Mouse (Mus musculus): ENCODE measurements around the gene Dock2. TPM values are rescaled to one million over a fixed set of nuclear protein-coding genes. Genes with fewer than 3 reads are reported as not detected.

Dock2 gene
- polyA plus RNA-seq, 1 experiment from 2014 or later = not detected

DNA sequence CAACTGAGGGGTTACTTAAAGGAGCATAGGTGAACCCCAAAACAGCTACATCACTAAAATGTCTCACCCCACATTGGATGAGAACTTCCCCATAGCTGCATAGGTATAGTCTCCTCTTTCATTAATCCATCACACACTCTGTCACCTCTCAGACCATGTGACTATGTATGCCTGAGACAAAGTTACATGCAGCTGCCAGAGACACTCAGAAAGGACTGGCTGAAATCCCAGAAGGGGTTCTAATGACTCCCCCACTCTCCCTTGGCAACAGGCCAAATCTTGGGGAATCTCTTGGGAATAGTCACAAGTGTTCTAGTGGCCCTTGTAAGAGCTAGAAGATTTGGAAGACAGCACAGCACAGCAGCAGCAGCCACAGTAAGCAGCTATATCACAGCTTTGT lies 1.2 kb upstream of the Dock2 start:
- ATAC-seq = no peak
- ChIA-PET CTCF (no interaction called here), POLR2A (no interaction called here)
- DNase-seq (ENCODE audit: low read depth, low spot score) = no peak
- in situ Hi-C loops (cut with MboI; ENCODE audit: low pct_unique_long_range_greater_than_20kb) = no loop called here
- peaks cover 9% of the 10 kb centered on the region for H3K27me3 ChIP-seq
- TF ChIP-seq CTCF (IDR thresholded peaks at IDR 0.05) = no peak

DNA sequence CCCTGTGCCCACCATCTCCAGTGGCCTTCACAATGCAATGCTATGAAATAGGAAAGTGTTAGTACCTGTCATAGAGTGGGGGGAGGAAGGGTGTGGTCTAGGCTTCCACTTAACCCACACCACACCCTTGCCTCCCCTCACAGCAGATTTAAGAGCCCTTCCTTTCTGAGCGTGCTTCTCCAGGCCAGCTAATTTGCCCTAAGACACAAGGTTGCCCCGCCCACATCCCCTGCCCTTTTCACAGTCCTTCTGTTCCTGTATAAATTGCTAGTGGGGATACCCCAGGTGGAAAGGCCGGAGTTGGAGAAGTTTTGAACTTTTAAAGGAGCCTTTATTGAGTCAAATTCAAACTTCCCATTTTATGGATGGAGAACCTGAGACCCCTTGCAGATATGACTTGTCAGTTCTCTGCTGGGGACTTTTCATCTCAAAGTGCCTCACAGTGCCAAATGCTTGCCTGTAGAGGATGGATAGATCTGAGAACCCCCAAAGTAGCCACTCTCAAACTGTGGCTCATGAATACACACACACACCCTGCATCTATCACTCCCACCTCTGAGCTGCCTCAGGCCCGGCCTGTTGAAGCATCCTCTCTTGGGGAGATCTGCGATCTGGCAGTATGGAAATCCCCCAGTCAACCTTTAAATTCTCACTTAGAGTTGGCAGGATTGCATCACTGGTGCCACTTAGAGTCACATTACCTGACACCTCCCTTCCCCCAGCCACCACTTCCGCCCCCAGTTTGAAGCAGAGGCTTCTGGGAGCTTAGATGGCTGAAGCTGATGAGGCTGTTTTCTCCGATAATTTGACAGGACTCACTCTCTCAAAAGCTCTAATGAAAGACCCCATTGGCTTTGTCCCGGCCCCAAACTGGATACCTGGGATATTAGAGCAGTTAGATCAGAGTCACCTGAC lies 919 bp downstream of the Dock2 start:
- no peak for TF ChIP-seq CTCF (IDR thresholded peaks at IDR 0.05)
- in situ Hi-C loops (cut with MboI; ENCODE audit: low pct_unique_long_range_greater_than_20kb) = no loop called here
- no peaks in the 10 kb centered on the region for H3K27me3 ChIP-seq
- no peak for ATAC-seq
- POLR2A ChIA-PET = no interaction called here
- CTCF ChIA-PET = no interaction called here
- no peak for DNase-seq (ENCODE audit: low read depth, low spot score)

DNA sequence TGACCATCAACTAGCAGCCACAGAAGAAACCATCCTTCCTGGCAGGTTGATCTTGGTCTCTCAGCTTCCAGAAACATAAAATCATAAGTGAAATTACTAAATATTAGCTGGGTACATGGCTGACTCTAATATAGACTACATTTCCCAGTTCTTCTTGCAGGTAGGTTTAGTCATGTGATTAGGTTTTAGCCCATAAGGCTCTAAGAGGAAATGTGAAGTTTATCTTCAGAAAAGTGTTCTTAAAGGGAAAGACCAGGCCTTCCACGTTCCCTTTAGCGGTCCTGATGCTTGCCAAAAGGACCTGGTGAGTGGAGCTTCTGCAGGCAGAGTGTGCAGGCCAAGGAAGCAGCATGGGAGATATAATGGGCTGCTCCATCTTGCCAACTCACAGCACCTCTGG lies 2.9 kb downstream of the Dock2 start:
- DNase-seq (ENCODE audit: low read depth, low spot score) = no peak
- no peak for ATAC-seq
- ChIA-PET CTCF (no interaction called here), POLR2A (no interaction called here)
- no peaks in the 10 kb centered on the region for H3K27me3 ChIP-seq
- TF ChIP-seq CTCF (IDR thresholded peaks at IDR 0.05) = no peak
- in situ Hi-C loops (cut with MboI; ENCODE audit: low pct_unique_long_range_greater_than_20kb) = no loop called here

DNA sequence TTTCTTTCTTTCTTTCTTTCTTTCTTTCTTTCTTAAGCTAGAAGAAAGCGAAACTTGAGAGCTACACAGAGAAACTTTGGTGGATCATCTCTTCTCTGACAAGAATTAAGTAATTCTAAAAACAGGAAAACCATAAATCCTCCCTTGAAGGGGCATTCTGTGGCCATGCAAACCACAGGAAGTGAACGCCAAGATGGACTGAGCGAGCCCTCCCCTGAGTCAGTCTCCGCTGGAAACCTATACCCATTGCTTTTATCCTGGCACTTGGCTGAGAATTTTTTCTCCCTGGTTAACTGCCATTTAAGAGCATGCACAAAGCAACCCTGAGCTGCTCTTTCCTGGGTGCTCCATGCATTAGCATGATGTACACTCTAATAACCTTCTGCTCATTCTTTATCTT lies 3.7 kb downstream of the Dock2 start:
- ChIA-PET CTCF (no interaction called here), POLR2A (no interaction called here)
- ATAC-seq (no peak), DNase-seq (ENCODE audit: low read depth, low spot score) (no peak)
- H3K27me3 ChIP-seq = no peaks in the 10 kb centered on the region
- in situ Hi-C loops (cut with MboI; ENCODE audit: low pct_unique_long_range_greater_than_20kb) = no loop called here
- no peak for TF ChIP-seq CTCF (IDR thresholded peaks at IDR 0.05)

DNA sequence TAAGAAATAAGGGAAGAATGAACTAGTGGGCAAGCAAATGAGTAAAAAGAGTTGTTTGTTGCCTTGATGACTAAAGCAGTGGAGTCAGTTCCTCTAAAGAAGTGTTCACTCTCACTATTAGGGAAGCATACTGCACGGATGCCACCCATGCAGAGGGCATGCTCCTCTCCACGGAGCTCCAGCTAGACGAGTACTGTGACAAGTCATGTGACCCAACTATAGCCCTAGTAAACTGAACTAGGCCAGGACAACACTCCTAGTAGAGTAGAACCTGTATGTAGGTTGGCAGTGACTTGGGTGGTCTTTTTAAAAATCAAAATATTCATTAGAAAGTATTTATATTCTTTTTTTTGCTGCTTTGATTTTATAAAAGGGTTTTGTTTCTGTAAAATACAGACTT lies 5.3 kb downstream of the Dock2 start:
- TF ChIP-seq CTCF (IDR thresholded peaks at IDR 0.05) = no peak
- POLR2A ChIA-PET = no interaction called here
- no peak for ATAC-seq
- CTCF ChIA-PET = no interaction called here
- DNase-seq (ENCODE audit: low read depth, low spot score) = no peak
- in situ Hi-C loops (cut with MboI; ENCODE audit: low pct_unique_long_range_greater_than_20kb) = no loop called here
- no peaks in the 10 kb centered on the region for H3K27me3 ChIP-seq

DNA sequence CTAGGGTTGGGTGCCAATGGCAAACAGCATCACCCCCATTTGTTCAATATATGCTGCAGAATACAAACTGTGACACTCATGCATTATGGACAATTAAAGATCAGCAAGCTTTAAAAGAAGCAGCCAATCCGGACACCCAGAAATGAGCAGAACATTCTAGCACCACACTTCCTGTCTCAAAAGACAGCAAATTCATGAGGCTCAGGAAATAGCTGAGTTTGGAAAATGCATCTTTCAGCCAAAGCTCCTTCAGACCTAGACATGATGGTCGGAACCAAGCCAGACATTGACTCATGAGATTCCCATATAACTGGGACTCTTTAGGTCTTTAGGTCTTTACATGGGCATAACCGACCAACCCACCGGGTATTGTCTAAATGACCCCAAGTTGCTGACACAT lies 6.2 kb downstream of the Dock2 start:
- no peak for TF ChIP-seq CTCF (IDR thresholded peaks at IDR 0.05)
- ChIA-PET POLR2A (no interaction called here), CTCF (interaction anchor here (0.5 kb wide), 1 partner anchor 330 kb away, joined by 3 read pairs; no protein-coding TSS in a partner anchor)
- in situ Hi-C loops (cut with MboI; ENCODE audit: low pct_unique_long_range_greater_than_20kb) = no loop called here
- ATAC-seq = no peak
- no peaks in the 10 kb centered on the region for H3K27me3 ChIP-seq
- no peak for DNase-seq (ENCODE audit: low read depth, low spot score)

DNA sequence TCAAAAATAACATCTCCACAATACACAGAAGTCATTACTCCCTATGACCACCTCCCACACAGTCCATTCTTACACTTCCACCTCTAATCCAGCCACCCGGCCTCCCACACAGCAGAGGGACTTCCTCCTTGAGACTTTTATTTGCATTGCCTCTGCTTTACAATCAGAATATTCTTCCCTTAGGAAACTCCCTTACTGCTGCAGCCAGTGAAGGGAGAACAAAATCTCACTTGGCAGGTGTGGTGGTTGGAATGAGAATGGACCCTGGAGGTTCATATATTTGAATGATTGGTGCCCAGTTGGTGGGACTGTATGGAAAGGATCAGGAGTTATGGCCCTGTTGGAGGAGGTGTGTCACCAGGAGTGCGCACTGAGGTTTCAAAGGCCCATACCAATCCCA lies 7.6 kb downstream of the Dock2 start:
- POLR2A ChIA-PET = no interaction called here
- in situ Hi-C loops (cut with MboI; ENCODE audit: low pct_unique_long_range_greater_than_20kb) = no loop called here
- ATAC-seq = no peak
- no peak for DNase-seq (ENCODE audit: low read depth, low spot score)
- CTCF ChIA-PET = no interaction called here
- no peaks in the 10 kb centered on the region for H3K27me3 ChIP-seq
- no peak for TF ChIP-seq CTCF (IDR thresholded peaks at IDR 0.05)

DNA sequence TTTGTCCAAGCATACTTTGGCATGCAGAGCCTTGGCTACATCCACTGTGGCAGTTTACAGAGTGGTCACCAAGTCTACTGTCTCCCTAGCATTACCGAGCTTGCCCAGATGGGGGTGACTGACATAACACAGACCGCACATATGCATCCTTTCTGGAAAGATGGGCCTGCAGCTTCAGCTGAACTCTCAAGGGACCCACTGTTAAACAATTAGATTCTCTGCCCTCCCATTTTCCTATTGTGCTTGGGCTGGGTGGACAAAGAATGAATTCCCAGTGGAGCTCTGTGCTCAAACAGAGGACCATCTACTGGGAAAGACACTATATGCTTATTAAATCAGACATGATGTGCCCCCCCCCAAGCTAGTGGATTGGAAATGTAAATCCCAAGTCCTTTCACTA lies 9.1 kb downstream of the Dock2 start:
- in situ Hi-C loops (cut with MboI; ENCODE audit: low pct_unique_long_range_greater_than_20kb) = no loop called here
- CTCF ChIA-PET = no interaction called here
- POLR2A ChIA-PET = no interaction called here
- no peak for TF ChIP-seq CTCF (IDR thresholded peaks at IDR 0.05)
- ATAC-seq = no peak
- DNase-seq (ENCODE audit: low read depth, low spot score) = no peak
- no peaks in the 10 kb centered on the region for H3K27me3 ChIP-seq

DNA sequence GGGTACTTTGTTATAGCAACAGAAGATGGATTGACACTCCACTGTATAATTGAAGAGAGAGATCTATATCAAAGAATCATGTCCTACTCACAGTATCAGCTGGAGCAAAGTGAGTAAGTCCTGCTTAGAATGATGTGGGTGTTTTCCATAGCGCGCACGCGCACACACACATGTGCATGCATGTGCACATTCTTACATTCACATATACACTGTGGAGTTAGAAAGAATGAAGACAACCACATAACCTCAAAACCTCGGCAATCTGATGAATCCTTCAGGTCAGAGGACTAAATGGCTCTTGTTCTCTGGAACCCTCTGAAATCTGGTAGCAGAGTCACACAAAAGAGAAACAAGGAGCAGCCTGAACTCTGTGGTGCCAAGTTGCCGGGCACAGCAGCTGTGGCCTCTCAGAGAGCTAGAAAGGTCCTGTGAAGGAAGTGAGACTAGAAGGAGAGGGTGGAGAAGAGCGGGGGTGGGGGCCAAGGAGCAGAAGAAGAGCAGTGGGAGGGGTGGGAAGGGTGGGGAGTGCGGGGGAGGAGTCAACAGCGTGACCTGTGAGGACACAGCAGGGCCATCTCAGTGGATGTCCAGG lies 10.3 kb downstream of the Dock2 start:
- CTCF ChIA-PET = no interaction called here
- POLR2A ChIA-PET = no interaction called here
- ATAC-seq = no peak
- no peak for DNase-seq (ENCODE audit: low read depth, low spot score)
- in situ Hi-C loops (cut with MboI; ENCODE audit: low pct_unique_long_range_greater_than_20kb) = no loop called here
- TF ChIP-seq CTCF (IDR thresholded peaks at IDR 0.05) = no peak
- H3K27me3 ChIP-seq = peaks cover 5% of the 10 kb centered on the region

DNA sequence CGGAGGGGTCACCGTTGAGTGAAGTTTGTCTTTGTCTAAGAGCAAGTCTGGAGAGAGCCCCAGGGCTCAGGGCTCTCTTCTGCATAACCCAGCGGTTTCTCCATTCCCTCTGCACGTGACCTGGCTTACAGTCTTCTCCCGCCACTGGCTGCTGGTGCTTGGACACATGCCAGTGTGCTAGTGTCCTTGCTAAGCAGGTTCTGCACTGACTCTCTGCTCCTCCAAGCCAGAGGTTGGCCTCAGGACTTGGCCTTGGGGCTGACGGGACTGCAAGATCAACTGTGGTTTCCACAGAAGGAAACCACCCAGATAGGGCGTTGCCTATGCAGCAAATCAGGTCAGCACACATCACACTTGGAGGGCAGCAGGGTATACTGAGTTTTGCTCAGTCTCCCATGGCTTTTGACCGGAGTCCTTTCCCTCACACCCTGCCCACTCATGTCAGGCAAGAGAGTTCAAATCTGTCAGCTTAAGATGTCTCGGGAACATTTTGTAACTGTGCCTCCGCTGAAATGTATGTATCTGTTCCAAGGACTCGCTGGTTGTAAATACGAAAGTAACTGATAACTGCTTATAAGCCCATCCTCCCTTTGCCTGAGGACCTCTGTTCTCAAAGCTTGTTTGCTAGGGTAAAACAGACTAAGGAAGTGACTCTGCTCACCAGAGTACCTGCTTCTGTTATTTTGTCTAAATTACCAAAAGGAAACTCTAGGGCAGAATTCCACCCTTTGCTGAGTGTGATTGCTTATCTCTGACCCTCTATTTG lies 12.3 kb downstream of the Dock2 start:
- ChIA-PET POLR2A (no interaction called here), CTCF (no interaction called here)
- no peak for ATAC-seq
- no peak for DNase-seq (ENCODE audit: low read depth, low spot score)
- no peak for TF ChIP-seq CTCF (IDR thresholded peaks at IDR 0.05)
- H3K27me3 ChIP-seq = peaks cover 11% of the 10 kb centered on the region
- in situ Hi-C loops (cut with MboI; ENCODE audit: low pct_unique_long_range_greater_than_20kb) = no loop called here

DNA sequence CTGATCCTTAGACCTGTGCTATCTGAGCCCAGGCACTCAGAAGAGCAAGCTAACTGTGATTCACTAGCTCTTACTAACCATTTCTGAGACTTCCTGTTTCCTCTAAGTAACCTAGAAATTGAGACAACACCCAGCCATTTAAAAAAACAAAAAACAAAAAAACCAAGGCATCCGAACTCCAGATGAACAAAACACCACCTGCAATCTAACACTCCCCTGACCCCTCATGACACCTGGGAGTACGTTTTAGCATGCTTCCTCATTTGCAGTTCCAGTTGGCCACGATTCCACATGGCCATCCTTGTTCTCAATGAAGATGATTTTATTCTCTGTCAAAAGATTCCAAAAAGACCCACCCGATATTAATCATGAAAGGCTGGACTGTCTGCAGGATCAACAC lies 13.0 kb downstream of the Dock2 start:
- in situ Hi-C loops (cut with MboI; ENCODE audit: low pct_unique_long_range_greater_than_20kb) = no loop called here
- TF ChIP-seq CTCF (IDR thresholded peaks at IDR 0.05) = no peak
- CTCF ChIA-PET = no interaction called here
- peaks cover 11% of the 10 kb centered on the region for H3K27me3 ChIP-seq
- ATAC-seq = no peak
- DNase-seq (ENCODE audit: low read depth, low spot score) = no peak
- POLR2A ChIA-PET = no interaction called here
